Mouse (Mus musculus): ENCODE measurements around the gene Pxn. TPM values are rescaled to one million over a fixed set of nuclear protein-coding genes. Genes with fewer than 3 reads are reported as not detected.
"Not testable (repeated sequence)": the region's sequence is repeated elsewhere in the genome, so short reads cannot be mapped to it uniquely, and the experiment has no call there.

Pxn gene
- polyA plus RNA-seq, 1 experiment from 2014 or later: 15.2 TPM

DNA sequence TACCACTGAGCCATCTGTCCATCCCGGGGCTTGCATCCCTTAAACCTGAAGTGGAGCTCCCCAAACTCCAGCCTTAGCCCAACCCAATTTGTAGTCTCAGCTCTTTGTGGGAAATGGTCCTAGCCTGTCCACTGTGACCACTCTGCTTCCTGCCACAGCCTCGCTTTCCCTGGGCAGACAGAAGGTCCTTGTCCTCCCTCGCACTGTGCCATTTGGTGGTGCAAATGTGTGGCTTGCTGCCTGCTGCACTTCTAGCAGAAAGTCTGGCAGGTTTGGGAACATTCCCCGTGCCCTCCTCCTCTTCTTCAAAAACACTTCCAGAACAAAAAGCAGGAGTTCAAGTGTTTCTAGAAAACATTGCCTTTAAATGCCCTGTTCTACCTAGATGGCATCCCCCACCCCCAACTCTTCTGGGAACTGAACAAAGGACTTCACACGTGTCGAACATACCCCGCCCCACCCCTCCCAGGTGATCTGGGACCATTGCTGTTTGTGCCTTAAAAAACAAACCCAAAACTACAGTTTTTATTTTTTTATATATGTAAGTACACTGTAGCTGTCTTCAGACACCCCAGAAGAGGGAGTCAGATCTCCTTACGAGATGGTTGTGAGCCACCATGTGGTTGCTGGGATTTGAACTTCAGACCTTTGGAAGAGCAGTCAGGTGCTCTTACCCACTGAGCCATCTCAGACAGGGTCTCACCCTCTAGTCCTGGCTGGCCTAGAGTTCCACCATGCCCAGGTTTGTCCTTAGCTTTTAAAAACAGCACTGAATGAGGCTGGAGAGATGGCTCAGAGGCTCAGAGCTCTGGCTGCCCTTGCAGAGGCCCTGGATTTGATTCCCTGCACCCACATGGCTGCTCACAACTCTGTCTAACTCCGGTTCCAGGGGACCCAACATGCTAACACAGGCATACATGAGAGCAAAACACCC, 7.9 kb upstream of the Pxn start:
- 48% methylated on average over 9 of the region's 9 CpGs for WGBS (ENCODE audit: insufficient replicate concordance)
- no peak for ATAC-seq (ENCODE audit: insufficient read depth)
- Histone ChIP-seq H3K4me1 (replicated peaks) (peaks cover 15% of the 10 kb centered on the region), H3K36me3 (replicated peaks) (no peaks in the 10 kb centered on the region), H3K27ac (replicated peaks) (no peak overlapping the region), H3K27me3 (peaks cover 6% of the 10 kb centered on the region; the same call in 1 of the 2 replicates), H3K9ac (no peak overlapping the region), H3K4me3 (replicated peaks) (no peak overlapping the region), H3K4me2 (no peak overlapping the region), H3K9me3 (replicated peaks) (no peaks in the 10 kb centered on the region)

DNA sequence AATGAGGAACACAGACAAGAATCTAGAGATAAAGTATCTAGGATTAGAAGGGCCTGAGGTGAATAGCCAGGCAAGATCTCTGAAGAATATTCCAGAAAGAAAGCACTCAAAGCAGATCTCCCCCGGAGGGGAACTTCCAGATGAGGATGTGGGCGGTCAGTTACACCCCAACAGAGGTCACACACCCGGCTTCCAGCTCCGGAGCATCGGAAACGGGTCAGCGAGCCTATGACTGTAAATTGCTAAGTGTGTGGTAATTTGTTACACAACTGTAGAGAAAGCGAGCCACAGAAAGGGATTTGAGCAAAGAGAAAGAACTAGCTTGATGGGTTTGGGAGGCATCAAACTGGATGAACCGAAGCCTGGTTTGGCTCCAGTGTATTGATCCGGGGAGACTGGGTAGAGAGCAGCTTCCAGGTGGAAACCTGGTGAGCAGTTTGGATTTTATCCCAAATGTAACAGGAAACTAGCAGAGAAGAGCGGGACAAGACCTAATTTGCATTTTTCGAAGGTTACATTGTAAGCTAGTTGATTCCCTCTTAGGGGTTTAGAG, 6.0 kb upstream of the Pxn start:
- peaks cover 14% of the 10 kb centered on the region for H3K4me1 ChIP-seq (replicated peaks)
- no peak for ATAC-seq (ENCODE audit: insufficient read depth)
- no peak overlapping the region for H3K27ac ChIP-seq (replicated peaks)
- H3K9me3 ChIP-seq (replicated peaks): no peaks in the 10 kb centered on the region
- H3K4me2 ChIP-seq: no peak overlapping the region; the same call in 1 of the 2 replicates
- no peaks in the 10 kb centered on the region for H3K36me3 ChIP-seq (replicated peaks)
- H3K27me3 ChIP-seq: 0 out of 2 replicates have a peak, but pooled peaks cover 6% of the 10 kb centered on the region
- H3K9ac ChIP-seq: no peak overlapping the region
- WGBS (ENCODE audit: insufficient replicate concordance): 56% methylated on average over 12 of the region's 12 CpGs
- no peak overlapping the region for H3K4me3 ChIP-seq (replicated peaks)

DNA sequence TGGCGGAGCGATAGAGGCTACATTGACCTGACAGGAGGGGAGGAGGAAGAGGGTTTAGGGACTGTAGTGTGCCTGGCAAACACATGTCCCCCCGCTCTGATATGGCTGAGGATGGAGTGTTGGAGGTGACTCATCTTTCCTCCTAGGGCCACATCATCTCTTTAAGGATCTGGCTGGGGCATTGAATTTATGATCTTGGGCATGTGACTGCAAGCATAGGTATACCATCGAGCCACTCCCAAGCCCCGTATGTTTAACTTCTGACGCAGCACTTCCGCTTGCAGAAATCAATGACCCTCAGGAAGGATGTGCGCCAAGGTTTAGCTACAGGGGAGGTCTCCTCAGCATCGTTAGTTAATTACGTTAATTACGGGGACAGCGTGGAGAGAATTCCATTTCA, 3.4 kb upstream of the Pxn start:
- H3K4me3 ChIP-seq (replicated peaks): no peak overlapping the region
- no peak for ATAC-seq (ENCODE audit: insufficient read depth)
- peaks cover 14% of the 10 kb centered on the region; the same call in 1 of the 2 replicates for H3K27me3 ChIP-seq
- H3K4me2 ChIP-seq: no peak overlapping the region
- WGBS (ENCODE audit: insufficient replicate concordance): 60% methylated on average over 12 of the region's 12 CpGs
- no peaks in the 10 kb centered on the region for H3K36me3 ChIP-seq (replicated peaks)
- peaks cover 33% of the 10 kb centered on the region for H3K4me1 ChIP-seq (replicated peaks)
- H3K27ac ChIP-seq (replicated peaks): no peak overlapping the region
- H3K9ac ChIP-seq: no peak overlapping the region
- H3K9me3 ChIP-seq (replicated peaks): no peaks in the 10 kb centered on the region

DNA sequence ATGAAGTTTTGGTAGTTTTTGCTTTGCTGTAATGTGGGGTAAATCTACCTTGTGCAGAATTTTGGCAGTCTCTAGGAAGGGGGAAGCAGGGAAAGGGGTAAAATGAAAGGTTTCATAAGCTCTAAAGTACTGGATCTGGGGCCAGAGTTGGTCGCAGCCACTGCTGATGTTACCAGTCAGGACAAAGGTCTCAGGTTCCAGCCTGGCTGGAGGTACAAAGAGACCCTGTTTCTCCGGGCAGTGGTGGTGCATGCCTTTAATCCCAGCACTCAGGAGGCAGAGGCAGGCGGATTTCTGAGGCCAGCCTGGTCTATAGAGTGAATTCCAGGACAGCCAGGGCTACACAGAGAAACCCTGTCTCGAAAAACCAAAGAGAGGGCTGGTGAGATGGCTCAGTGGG, 859 bp upstream of the Pxn start:
- not testable (repeated sequence) for ATAC-seq (ENCODE audit: insufficient read depth); H3K36me3 ChIP-seq (replicated peaks); H3K9ac ChIP-seq; H3K4me3 ChIP-seq (replicated peaks); H3K27ac ChIP-seq (replicated peaks); H3K9me3 ChIP-seq (replicated peaks); H3K4me2 ChIP-seq
- Histone ChIP-seq H3K4me1 (replicated peaks) (peaks cover 48% of the 10 kb centered on the region), H3K27me3 (peaks cover 14% of the 10 kb centered on the region)
- 59% methylated on average over 4 of the region's 4 CpGs for WGBS (ENCODE audit: insufficient replicate concordance)

DNA sequence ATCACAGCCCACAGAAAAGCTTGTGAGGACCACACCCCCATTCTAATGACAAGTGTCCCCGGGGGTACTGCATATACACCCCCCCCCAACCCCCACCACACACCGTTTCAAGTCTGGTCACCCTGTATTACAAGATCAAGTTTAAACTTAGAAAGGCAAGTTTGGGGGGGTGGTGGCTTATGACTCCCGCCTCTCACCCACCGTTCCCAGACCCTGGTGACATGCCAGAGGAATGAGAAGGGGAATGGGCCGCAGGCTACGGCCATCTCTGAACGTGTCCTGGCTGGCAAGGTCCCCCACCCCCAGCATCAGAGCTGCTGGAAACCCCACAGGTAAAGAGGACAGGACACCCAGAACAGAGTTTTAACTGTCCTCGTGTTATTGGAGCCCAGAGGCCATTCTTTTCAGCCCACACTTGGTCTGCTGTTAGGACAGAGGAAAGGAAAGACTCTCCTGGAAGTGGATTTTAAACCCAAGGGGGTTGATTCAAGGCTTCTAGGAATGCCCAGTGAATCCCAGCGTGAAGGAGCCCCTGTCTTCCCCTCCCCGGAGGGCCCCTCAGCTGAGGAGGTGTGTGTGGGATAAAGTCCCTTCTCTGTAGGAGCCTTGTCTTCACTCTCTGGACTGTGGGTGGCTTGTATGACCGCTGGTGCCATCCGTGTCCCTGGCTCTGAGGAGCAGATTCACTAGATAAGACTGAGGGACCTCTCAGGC, 948 bp downstream of the Pxn start:
- Histone ChIP-seq H3K27ac (replicated peaks) (no peak overlapping the region; the same call in 1 of the 2 replicates), H3K36me3 (replicated peaks) (no peaks in the 10 kb centered on the region), H3K9me3 (replicated peaks) (no peaks in the 10 kb centered on the region), H3K4me3 (replicated peaks) (peak overlapping the region; percentile 80), H3K4me1 (replicated peaks) (peaks cover 61% of the 10 kb centered on the region), H3K27me3 (peaks cover 14% of the 10 kb centered on the region), H3K4me2 (peak overlapping the region; percentile 99), H3K9ac (peak overlapping the region; percentile 85)
- no peak for ATAC-seq (ENCODE audit: insufficient read depth)
- WGBS (ENCODE audit: insufficient replicate concordance): 10% methylated on average over 12 of the region's 12 CpGs

DNA sequence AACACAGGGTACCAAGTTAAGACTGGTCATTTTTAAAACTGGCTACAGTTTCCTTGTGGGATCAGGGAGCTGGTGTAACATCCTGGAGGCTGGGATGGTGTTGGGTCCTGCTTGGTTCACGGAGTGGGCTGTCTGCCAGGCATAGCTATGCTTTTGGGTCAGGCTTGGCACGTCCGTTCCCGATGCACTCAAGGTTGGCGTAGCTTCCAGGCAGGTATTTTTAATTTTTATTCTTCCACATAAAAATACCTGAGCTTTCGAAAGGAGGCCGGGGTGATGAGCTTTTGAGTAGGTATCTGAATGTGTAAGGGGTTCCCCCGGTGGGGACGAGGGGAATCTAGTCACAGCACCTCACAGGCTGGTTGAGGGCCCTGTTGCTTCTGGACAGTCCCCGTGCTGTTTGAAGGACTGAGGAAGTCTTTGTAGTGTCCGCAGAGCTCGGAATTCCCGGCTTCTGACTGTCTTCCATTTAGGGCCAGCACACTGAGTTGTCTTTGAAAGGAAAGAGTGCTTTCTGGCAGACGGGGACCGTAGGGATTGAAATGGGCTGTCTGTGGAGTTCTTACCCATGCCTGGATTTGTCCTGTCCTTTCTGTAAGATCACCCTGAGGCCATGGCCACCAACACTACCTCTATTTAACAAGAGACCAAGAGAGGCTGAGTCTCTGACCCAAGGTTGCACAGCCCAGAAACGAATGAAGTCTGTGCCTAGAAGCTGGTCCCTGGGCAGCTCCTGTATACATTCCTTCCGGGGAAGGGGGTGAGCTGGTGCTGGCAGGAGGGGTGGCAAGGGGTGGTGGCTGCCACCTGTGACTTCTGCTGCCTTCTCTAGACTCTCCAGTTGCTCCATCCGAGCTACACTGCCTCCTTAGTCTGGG, 1.7 kb downstream of the Pxn start:
- H3K27ac ChIP-seq (replicated peaks): peak overlapping the region; percentile 38; the same call in 1 of the 2 replicates
- H3K9me3 ChIP-seq (replicated peaks): no peaks in the 10 kb centered on the region
- no peaks in the 10 kb centered on the region for H3K36me3 ChIP-seq (replicated peaks)
- peak overlapping the region; percentile 35; the same call in 1 of the 2 replicates for H3K9ac ChIP-seq
- WGBS (ENCODE audit: insufficient replicate concordance): 48% methylated on average over 18 of the region's 18 CpGs
- H3K27me3 ChIP-seq: peaks cover 11% of the 10 kb centered on the region
- peak overlapping the region; percentile 80 for H3K4me3 ChIP-seq (replicated peaks)
- no peak for ATAC-seq (ENCODE audit: insufficient read depth)
- H3K4me1 ChIP-seq (replicated peaks): peaks cover 65% of the 10 kb centered on the region
- H3K4me2 ChIP-seq: peak overlapping the region; percentile 99

DNA sequence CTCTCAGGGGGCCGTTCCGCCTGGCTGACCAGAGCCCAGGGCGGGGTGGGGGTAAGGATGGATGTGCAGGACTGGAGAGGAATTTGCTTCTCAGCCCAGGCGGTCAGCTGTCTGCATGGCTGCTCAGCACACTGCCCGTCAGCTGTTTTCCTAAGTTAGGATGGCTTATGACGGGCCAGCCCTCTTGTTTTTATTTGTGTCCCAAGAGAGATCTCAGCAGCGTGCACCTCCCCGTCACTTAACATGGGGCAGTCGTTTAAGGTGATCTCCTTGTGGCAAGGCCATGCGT, 2.3 kb downstream of the Pxn start:
- H3K9me3 ChIP-seq (replicated peaks): no peaks in the 10 kb centered on the region
- 44% methylated on average over 10 of the region's 10 CpGs for WGBS (ENCODE audit: insufficient replicate concordance)
- peak overlapping the region; percentile 80 for H3K4me3 ChIP-seq (replicated peaks)
- peak overlapping the region; percentile 99 for H3K4me2 ChIP-seq
- peaks cover 8% of the 10 kb centered on the region for H3K27me3 ChIP-seq
- H3K9ac ChIP-seq: peak overlapping the region; percentile 35; the same call in 1 of the 2 replicates
- peaks cover 71% of the 10 kb centered on the region for H3K4me1 ChIP-seq (replicated peaks)
- no peak for ATAC-seq (ENCODE audit: insufficient read depth)
- H3K36me3 ChIP-seq (replicated peaks): no peaks in the 10 kb centered on the region
- peak overlapping the region; percentile 38; the same call in 1 of the 2 replicates for H3K27ac ChIP-seq (replicated peaks)

DNA sequence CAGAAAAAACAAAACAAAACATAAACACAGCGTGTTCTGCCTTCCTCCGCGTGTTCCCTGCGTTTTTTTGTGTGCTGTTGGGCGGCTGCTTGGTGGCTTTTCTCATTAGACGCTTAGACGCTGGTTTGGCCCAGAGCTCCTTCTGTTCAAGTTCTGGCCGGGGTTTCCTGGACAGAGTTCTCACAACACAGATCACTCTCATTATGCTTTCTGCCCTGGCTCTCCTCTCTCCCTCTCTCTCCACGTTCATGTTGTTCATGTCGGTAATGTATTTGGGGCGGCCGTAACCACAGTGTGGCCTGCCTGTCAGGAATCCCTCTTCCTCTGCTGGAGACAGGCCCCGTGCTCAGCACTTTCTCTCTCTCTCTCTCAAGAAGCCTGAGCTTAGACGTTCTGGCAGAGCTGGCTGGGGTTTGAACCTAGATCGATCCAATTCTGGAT, 2.9 kb downstream of the Pxn start:
- H3K9ac ChIP-seq: 0 out of 2 replicates have a peak overlapping the region, but pooled peaks have one; percentile 35
- peaks cover 76% of the 10 kb centered on the region for H3K4me1 ChIP-seq (replicated peaks)
- H3K9me3 ChIP-seq (replicated peaks): no peaks in the 10 kb centered on the region
- peak overlapping the region; percentile 99 for H3K4me2 ChIP-seq
- H3K27ac ChIP-seq (replicated peaks): peak overlapping the region; percentile 39; the same call in 1 of the 2 replicates
- 17% methylated on average over 15 of the region's 15 CpGs for WGBS (ENCODE audit: insufficient replicate concordance)
- H3K4me3 ChIP-seq (replicated peaks): peak overlapping the region; percentile 80
- H3K27me3 ChIP-seq: peaks cover 8% of the 10 kb centered on the region
- no peaks in the 10 kb centered on the region for H3K36me3 ChIP-seq (replicated peaks)
- ATAC-seq (ENCODE audit: insufficient read depth): no peak

DNA sequence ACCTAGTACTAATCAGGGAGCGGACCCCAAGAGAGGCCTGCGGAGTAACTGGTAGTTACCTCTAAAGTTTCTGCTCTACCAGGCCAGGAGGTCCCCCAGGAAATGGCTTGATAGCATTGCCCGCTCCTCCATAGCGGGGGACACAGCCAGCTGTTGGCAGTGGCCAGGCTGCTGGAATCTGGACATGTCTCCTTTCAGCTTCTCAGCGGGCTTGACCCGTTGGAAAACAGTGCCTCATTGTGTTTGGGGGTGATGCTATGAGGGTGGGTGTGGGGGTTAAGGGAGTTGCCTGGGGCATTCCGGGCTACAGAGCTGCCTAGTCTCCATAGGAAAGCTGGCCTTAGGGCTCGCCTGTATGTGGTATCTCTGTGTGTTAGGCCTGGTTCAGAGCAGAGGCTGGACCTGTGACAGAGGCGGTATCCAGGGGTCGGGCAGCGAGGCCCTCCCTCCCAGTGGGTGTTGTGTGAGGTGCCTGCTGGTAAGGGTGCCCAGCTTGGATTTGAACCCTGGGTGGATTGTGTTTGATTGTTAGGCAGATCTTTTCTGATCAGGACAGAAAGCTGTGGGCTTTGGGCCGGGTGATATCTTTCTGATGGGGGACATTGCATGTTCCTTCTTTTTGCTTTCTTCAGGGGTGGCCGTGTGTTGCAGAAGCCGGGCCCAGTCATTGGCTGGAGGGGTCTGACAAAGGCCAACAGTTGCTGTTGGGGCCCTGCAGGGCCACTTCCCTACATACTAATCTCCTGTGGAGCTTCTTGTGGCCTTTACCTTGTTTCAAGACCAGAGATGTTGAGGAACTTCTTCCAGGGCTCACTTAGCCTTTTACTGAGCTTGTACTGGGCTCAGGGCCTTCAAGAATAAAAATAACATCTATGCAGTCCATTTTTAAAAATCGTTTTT, 3.6 kb downstream of the Pxn start:
- H3K4me3 ChIP-seq (replicated peaks): peak overlapping the region; percentile 80; the same call in 1 of the 2 replicates
- peak overlapping the region; percentile 10; the same call in 1 of the 2 replicates for H3K9ac ChIP-seq
- no peaks in the 10 kb centered on the region for H3K36me3 ChIP-seq (replicated peaks)
- H3K4me1 ChIP-seq (replicated peaks): peaks cover 83% of the 10 kb centered on the region
- peaks cover 8% of the 10 kb centered on the region for H3K27me3 ChIP-seq
- H3K4me2 ChIP-seq: peak overlapping the region; percentile 99
- 41% methylated on average over 15 of the region's 15 CpGs for WGBS (ENCODE audit: insufficient replicate concordance)
- H3K9me3 ChIP-seq (replicated peaks): no peaks in the 10 kb centered on the region
- no peak for ATAC-seq (ENCODE audit: insufficient read depth)
- peak overlapping the region; percentile 39; the same call in 1 of the 2 replicates for H3K27ac ChIP-seq (replicated peaks)
